Mouse (Mus musculus) heart, postnatal 0 days (tissue): ENCODE measurements around the gene Actr1a. TPM values are rescaled to one million over a fixed set of nuclear protein-coding genes. Genes with fewer than 3 reads are reported as not detected.

Experiments
- ATAC-seq: fragments of 200-750 bp; cut with Nextera tagmentation; 2 replicates; pipeline ENCODE4 v1.8.0; 2017; ENCODE audit warnings: low read depth, moderate number of reproducible peaks, moderate library complexity; ENCODE audit not compliant: insufficient read depth
- DNase-seq: peaks from one replicate; pipeline ENCODE4 v3.0.0-alpha.2; 2016; ENCODE audit warnings: low spot score
- H3K27ac ChIP-seq: fragments of 300-500 bp; sonication (generic); 2 replicates; pipeline ENCODE4 v1.5.1; 2014; ENCODE audit warnings: low read depth, mild to moderate bottlenecking
- H3K27me3 ChIP-seq: fragments of 300-500 bp; sonication (generic); 2 replicates; pipeline ENCODE4 v1.6.1; 2014; ENCODE audit warnings: low read length, mixed read lengths; ENCODE audit not compliant: control insufficient read depth, insufficient read depth
- H3K36me3 ChIP-seq: fragments of 300-500 bp; sonication (generic); replicated peaks from 2 replicates; pipeline ENCODE4 v1.6.1; 2014; ENCODE audit warnings: low read length, mixed read lengths; ENCODE audit not compliant: control insufficient read depth, insufficient read depth
- H3K4me1 ChIP-seq: fragments of 300-500 bp; sonication (generic); 2 replicates; pipeline ENCODE4 v1.6.1; 2014; ENCODE audit warnings: antibody characterized with exemption; ENCODE audit not compliant: control insufficient read depth, insufficient read depth
- H3K4me2 ChIP-seq: fragments of 300-500 bp; sonication (generic); 2 replicates; pipeline ENCODE4 v1.6.1; 2014; ENCODE audit warnings: low read depth, mild to moderate bottlenecking, low read length, moderate library complexity
- H3K4me3 ChIP-seq: fragments of 300-500 bp; sonication (generic); 2 replicates; pipeline ENCODE4 v1.5.1; 2014; ENCODE audit warnings: low read depth, low read length
- H3K9ac ChIP-seq: fragments of 300-500 bp; sonication (generic); replicated peaks from 2 replicates; pipeline ENCODE4 v1.6.1; 2014; ENCODE audit warnings: low read depth, low read length, mixed read lengths
- H3K9me3 ChIP-seq: fragments of 300-500 bp; sonication (generic); replicated peaks from 2 replicates; pipeline ENCODE4 v1.6.1; 2016; ENCODE audit warnings: low read length; ENCODE audit not compliant: control insufficient read depth
- CTCF ChIP-seq: IDR thresholded peaks from 2 replicates; pipeline ENCODE4 v1.5.1; 2016; ENCODE audit warnings: antibody characterized with exemption, control low read depth, low read depth
- EP300 ChIP-seq: IDR thresholded peaks from 2 replicates; pipeline ENCODE4 v1.6.1; 2016; ENCODE audit warnings: antibody characterized with exemption, low read depth
- WGBS: fragments of 180-500 bp; shearing (Covaris S2); extraction: QIAGEN DNeasy Blood & Tissue Kit; methylation state at CpG from one replicate; pipeline ENCODE4 v1.1.7; 2014; 5-methylcytosine and 5-hydroxymethylcytosine counted together
- polyA plus RNA-seq: library from polyadenylated mRNA; unstranded; fragments of >200 nt; fragmentation: Nextera tagmentation; extraction: Ambion mirVana; gene quantifications from 2 replicates; pipeline ENCODE4 v1.2.1, GENCODE M21; 2015
- total RNA-seq: library from RNA; depleted of rRNA; stranded (reverse); fragments of >200 nt; gene quantifications from 2 replicates; pipeline ENCODE4 v1.2.3, GENCODE M21; 2014; ENCODE audit warnings: low replicate concordance; rRNA removed

The Actr1a gene
- total RNA-seq = 153 and 173 TPM in 2 replicates
- polyA plus RNA-seq = 115 and 118 TPM in 2 replicates

- peak within 1 kb of the TSS; percentile 72 for H3K4me2 ChIP-seq
- peak within 1 kb of the TSS; percentile 85 for H3K27ac ChIP-seq
- H3K4me3 ChIP-seq = peak within 1 kb of the TSS; percentile 86
- WGBS = under 1% methylated on average over 51 of the region's 51 CpGs
- peaks cover 4% of the 10 kb centered on the region; the same call in 1 of the 2 replicates for H3K36me3 ChIP-seq
- no peaks in the 10 kb centered on the region for H3K27me3 ChIP-seq
- H3K4me1 ChIP-seq = peaks cover 25% of the 10 kb centered on the region
- peak; percentile 99 for DNase-seq
- no peak for TF ChIP-seq CTCF
- no peak for TF ChIP-seq EP300
- H3K9me3 ChIP-seq = no peaks in the 10 kb centered on the region
- H3K9ac ChIP-seq = peak within 1 kb of the TSS; percentile 82
- ATAC-seq = peak; percentile 95
Measured at GRCm38 (mm10) chr19:46395109-46396009, at the start of gene Actr1a. Gene Actr1a (minus strand): TSS chr19:46395748.

GRCm38 (mm10) chr19:46444209-46444608, 48.7 kb upstream of the Actr1a start:
- no peak overlapping the region for H3K27ac ChIP-seq
- H3K9me3 ChIP-seq = no peaks in the 10 kb centered on the region
- no peak; the same call in 1 of the 2 replicates for TF ChIP-seq EP300
- peak; percentile 90 for TF ChIP-seq CTCF
- H3K27me3 ChIP-seq = no peaks in the 10 kb centered on the region
- no peak overlapping the region for H3K4me2 ChIP-seq
- peak; percentile 78 for ATAC-seq
- H3K36me3 ChIP-seq = no peaks in the 10 kb centered on the region
- peaks cover 7% of the 10 kb centered on the region; the same call in 1 of the 2 replicates for H3K4me1 ChIP-seq
- 6% methylated on average over 6 of the region's 6 CpGs for WGBS
- DNase-seq = peak; percentile 93
- H3K4me3 ChIP-seq = no peak overlapping the region
- H3K9ac ChIP-seq = no peak overlapping the region

DNA sequence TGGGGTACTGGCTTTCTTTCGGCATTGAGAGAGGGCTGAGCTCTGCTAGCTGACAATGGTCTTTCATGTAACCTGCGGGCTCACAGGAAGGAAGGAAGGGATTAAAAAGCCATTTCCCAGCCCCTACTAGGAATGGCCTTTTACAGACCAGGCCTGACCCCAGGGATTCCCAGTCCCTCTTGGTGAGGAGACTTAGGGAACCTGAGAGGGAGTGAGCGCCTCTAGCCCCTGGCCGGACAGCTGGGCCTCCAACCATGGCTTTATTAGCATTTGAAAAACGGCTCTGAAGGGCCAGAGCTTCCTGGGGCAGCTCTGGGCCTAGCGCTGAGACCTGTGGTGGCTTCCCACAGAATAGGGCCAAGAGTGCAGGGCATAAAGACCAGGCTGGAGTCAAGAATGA, 48.0 kb upstream of the Actr1a start:
- Histone ChIP-seq H3K27ac (peak overlapping the region; percentile 43; the same call in 1 of the 2 replicates), H3K4me3 (no peak overlapping the region), H3K9me3 (no peaks in the 10 kb centered on the region), H3K4me2 (no peak overlapping the region), H3K9ac (no peak overlapping the region), H3K4me1 (peaks cover 7% of the 10 kb centered on the region; the same call in 1 of the 2 replicates), H3K27me3 (no peaks in the 10 kb centered on the region), H3K36me3 (no peaks in the 10 kb centered on the region)
- TF ChIP-seq CTCF (no peak), EP300 (no peak)
- no peak for DNase-seq
- 55% methylated on average over 6 of the region's 6 CpGs for WGBS
- ATAC-seq = no peak

DNA sequence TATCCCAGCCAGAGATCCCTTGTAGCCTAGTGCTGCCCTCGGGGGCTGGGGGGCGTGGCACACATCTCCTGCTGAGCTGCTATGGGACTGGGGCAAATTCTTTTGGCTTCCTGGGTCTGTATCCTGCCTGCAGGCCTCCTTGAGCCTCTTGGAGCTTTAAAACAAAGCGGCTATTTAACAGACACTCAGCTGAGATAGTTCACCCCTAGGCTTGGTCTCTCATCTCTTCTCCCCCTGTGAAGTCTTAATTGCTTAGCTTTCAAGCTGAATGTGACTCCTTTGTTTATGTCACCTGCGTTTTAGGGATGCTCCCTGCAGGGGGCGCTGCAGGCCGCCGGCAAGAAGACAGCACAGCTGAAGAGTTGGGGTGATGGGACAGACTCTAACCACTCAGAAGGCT, 39.9 kb upstream of the Actr1a start:
- Histone ChIP-seq H3K27ac (no peak overlapping the region), H3K4me3 (no peak overlapping the region), H3K9ac (no peak overlapping the region), H3K36me3 (no peaks in the 10 kb centered on the region), H3K9me3 (no peaks in the 10 kb centered on the region), H3K27me3 (no peaks in the 10 kb centered on the region), H3K4me1 (no peaks in the 10 kb centered on the region), H3K4me2 (no peak overlapping the region)
- no peak for TF ChIP-seq EP300
- peak; percentile 39; the same call in 1 of the 2 replicates for TF ChIP-seq CTCF
- 20% methylated on average over 7 of the region's 7 CpGs for WGBS
- DNase-seq = no peak
- no peak for ATAC-seq

DNA sequence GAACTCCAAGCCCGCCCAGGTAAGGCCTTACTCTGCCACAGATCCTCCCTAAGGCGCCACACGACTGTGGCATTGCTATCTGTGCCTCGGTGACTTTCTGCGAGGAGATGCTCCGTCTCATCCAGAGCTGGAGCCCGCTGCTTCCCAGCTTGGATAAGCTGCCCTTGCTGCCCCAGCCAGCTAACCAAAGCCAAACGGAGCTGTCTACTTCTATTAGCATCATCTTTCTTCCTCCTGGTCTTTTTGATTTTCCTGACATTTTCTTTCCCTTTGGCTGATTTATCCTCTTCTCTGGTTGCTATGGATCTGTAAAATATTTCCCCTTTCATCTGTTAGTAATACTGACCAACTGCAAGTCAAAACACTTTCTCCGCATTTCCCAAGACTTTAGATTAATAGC, 39.0 kb upstream of the Actr1a start:
- Histone ChIP-seq H3K9me3 (no peaks in the 10 kb centered on the region), H3K27me3 (no peaks in the 10 kb centered on the region), H3K9ac (no peak overlapping the region), H3K36me3 (no peaks in the 10 kb centered on the region), H3K4me1 (no peaks in the 10 kb centered on the region), H3K4me3 (no peak overlapping the region), H3K4me2 (no peak overlapping the region), H3K27ac (no peak overlapping the region)
- no peak for ATAC-seq
- 82% methylated on average over 9 of the region's 9 CpGs for whole genome bisulfite sequencing
- no peak for TF ChIP-seq EP300
- no peak for TF ChIP-seq CTCF
- no peak for DNase-seq
